Mouse (Mus musculus) fat pad, adult 2 months (tissue): ENCODE measurements around the gene Zfp266.
"Not testable (repeated sequence)": the region's sequence is repeated elsewhere in the genome, so short reads cannot be mapped to it uniquely, and the experiment has no call there.

ENCODE experiments used
- DNase-seq: peaks from one replicate; pipeline ENCODE4 v3.0.0-alpha.2; 2011; ENCODE audit warnings: low read depth, low spot score; ENCODE audit errors: extremely low read depth

Zfp266 gene

DNA sequence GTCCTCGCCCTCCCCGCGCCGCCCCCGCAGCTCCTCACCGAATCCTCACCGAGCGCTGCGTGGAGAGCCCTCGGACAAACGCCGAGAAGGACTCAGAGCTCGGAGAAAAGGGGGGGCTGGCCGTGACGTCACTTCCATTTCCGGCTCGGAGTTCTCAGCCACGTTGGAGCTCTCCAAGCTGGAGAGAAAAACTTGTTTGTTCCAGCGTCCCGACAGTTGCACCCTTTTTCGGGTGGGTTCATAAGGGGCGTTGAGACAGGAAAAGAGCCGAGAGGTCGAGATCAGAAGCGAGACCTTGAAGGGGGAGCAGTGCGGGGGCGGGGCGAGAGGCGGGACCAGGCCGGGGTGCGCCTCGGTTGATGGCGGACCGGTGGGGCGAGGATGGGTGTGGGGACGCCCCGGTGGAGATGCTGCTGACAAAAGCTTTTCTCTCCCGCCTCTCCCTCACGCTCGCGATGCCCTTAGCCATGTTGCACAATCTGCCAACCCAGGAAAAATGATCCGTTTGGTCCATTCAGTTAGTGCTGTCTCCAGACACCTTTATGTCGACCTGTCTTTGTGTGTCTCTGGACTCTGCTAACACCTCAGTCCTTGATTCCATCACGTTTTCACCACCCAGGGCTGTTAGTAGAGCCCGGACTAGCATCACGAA, at the start of gene Zfp266:
Gene Zfp266 (minus strand): TSS at position 112 of the 652 bp plus-strand sequence.
- DNase-seq: no peak

DNA sequence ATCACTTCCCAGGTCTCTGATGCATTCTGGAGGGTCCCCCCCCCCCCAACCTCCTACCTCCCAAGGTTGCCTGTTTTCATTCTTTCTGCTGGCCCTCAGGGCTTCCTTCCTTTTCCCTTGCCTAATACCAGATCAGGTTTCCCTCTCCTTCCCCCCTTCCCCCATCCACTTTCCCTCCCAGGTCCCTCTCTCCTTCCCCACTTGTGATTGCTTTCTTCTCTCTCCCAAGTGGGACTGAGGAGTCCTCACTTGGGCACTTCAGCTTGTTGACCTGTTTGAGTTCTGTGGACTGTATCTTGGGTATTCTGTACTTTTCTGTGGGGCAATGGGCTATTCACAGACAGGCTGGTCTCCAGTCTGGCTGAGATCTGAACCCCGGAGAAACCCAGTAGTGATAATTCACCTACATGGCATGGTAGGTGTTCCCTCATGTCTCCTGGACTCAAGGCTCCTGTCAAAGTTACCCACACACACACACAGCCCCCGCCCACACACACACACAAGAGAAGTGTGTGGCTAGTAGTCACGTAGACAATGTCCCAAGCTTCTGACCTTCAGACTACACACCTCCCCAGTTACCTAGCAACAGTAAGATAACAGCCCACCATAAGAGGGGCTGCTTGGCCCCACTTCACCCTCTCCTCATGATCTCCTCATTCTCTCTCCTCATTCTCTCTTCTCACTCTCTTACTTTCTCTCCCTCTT, 44.3 kb upstream of the Zfp266 start:
- not testable (repeated sequence) for DNase-seq

DNA sequence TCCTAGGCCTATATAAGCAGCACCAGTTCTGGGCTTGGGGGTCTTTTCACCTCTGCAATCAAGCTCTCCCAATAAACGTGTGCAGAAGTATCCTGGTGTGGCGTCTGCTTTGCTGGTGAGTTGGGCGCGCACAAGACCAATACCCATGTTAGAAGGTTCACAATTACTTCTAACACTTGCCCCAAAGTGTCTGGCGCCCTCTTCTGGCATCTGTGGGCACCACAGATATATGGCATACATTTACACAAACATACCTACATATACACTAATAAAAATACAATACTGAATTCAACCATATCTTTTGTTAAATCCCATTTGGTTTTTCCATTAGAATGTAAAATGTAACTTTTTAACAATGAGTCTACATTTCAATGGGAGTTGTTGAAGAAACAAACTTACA, 41.0 kb upstream of the Zfp266 start:
- no peak for DNase-seq

DNA sequence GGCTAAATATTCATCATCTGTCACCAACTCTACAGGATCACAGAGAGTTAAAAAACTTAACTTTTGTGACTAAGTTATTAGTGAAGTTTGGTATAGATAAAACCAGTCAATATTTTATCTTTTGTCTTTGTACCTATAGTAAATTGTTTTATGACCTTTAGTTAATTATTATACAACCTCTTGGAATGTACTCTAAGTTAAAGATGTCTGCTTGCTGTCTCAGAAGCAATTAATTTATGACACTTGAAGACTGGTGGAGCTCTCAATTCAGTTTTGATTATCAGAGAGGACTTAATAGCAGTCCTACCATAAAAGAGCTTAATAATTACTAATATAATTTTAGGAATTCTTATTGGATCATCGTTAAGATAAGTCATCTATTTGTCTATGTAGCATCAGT, 31.5 kb upstream of the Zfp266 start:
- no peak for DNase-seq

DNA sequence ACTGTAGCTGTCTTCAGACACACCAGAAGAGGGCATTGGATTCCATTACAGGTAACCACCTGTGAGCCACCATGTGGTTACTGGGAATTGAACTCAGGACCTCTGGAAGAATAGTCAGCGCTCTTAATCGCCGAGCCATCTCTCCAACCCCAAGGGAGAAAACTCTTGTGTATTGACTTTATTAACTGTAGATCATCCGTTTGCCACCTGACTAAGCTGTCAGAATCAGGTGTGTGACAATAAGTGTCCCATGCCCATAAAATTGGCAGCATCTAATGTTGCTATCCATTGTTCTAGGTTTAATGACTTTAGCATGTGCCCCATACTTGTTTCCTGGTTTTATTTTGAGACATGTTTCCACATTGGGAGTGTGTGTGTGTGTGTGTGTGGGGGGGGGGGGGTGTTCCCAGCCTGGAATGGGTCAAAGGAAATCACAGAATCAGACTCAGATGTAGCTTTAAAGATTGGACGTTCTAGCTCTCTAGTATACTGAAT, 30.6 kb upstream of the Zfp266 start:
- no peak for DNase-seq

DNA sequence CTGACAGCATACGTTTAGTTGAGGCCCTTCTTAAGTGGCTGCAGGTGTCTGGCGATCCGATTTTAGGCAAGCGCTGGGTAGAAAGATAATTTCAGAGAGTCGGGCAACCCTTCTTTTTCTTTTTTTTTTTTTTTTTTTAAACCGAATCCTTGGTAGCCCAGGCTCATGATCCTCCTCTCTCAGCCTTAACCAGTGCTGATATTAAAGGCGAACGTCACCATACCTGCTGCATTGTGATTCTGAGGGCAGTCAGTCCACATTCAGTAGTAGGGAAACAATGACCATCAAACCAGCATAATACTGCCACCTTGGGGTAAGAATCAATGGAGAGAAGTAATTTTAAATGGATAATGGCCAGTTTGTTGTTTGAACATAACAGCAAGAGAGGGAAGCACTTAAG, 23.9 kb upstream of the Zfp266 start:
- DNase-seq: no peak

DNA sequence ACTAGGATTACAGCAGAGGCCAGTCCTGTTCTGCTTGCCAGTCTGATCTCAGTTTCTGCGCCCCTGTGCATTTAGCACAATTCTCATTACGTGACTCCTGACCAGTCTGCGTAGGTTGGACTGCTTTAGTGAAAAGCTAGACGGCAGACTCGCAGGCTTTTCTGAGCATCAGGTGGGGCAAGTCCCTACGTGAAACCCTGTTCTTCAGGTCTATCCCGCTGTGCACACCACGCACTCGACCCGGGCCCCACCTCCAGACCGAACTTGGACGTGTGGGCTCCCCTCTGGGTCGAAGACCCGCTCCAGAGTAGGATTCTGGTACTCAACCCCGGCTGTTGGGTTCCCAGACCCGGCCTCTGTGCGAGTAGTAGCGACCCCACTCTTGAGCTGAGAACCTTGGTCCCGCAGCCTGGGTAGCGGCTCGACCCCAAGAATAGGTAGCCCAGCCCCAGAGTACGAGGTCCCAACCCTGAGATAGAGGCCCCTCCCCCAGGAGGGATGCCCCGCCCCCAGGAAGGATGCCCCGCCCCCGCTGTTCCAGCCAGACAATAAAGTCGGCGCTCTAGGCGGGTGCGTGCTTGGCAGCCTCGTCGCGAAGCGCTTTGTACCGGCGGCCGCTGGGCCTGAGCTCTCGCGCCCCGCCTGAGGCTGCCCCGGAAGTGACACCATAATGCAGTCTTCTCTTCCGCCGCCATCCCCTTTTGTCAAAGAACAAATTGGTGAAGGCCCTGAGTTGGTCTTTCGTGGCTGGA, 23.0 kb upstream of the Zfp266 start:
- no peak for DNase-seq

DNA sequence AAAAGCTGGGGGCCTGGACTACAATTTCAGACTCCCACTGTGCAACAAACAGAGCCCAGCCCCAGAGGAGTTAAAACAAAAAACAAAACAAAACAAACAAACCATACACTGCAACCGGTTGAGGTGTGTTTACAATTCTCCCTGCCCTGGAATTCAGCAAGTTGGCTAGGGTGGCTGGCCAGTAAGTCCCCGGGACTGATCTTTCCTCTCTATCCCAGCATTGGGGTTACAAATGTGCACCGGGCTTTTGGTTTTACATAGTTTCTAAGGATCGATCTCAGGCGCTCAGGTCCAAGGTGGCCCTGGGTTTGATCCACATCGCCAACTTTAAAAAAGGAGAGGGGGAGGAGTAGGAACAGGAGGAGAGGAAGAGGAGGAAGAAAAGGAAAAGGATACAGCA, 22.3 kb upstream of the Zfp266 start:
- DNase-seq: no peak

DNA sequence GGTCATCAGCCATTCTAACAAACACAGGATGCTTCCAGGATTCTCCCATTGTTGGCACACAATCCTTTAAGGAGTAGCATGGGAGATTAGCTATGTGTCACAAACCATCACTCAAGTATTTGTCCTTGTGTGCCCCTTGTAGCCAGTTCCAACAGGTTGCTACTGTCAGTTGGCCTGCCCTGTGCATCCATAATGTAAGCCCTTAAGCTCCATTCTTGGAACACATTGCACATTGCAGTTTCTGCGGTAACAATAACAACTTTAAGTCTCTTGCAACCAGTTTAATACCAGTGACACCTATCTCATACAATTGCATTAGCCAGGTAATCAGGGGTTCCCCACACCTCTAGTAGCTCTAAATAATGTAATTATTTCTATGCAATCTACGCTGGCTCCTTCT, 15.4 kb upstream of the Zfp266 start:
- DNase-seq: peak; percentile 88

DNA sequence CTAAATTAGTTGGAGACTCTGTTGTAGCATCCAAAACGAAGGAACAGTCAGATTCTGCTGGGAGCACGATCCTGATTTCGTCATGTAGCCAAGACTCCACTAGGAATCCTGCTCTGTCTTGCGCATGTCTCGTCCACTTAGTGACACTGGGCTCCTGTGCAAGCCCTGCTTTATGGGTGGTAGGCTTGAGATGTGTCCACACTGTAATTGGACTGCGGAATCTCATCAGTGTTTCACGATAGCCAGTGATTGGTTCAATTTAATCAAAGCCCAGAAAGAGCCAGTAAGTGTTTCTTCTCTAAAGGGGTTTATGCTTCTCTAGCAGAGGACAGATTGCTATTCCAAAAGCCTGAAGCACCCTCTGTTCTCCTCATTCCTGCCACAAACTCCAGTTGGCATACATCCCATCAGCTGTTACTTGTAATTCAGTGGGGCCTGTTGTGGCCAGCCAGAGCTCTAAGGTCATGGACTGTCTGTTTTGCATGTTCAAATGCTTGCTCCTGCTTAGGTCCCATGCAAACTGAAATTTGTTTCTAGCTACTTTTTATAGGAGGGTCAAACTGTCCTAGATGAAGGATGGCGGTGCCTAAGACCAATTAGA, 13.2 kb upstream of the Zfp266 start:
- no peak for DNase-seq

DNA sequence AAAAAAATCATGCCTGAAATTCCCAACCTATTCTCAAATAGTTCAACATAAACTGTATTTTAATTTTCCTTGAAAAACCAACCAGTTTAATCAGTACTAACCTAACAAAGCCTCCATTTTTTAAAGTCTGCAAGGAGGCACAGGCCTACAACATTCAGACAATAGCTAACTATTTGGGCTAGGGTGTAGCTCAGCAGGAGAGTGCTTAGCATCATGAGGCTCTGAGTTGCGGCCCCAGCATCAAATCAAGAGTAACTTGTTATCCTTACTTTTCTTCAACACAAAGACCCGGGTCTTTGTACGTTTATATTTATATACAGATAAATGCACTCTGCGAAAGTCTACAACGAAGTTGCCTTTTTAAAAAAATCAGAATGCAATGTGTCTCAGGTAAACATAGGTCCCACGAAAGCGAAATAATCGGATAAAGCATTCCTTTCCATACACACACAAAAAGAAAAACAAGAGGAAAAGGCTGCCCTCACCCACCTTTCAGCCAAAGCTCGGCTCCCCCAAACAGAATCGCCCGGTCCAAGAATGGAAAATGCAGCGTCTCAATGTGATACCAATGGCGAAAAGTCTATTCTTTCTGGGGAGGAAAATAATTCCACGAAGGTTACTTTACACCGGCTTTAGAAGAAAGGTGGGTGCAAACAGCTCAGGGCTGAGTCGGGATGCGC, 546 bp downstream of the Zfp266 start:
- DNase-seq: no peak

DNA sequence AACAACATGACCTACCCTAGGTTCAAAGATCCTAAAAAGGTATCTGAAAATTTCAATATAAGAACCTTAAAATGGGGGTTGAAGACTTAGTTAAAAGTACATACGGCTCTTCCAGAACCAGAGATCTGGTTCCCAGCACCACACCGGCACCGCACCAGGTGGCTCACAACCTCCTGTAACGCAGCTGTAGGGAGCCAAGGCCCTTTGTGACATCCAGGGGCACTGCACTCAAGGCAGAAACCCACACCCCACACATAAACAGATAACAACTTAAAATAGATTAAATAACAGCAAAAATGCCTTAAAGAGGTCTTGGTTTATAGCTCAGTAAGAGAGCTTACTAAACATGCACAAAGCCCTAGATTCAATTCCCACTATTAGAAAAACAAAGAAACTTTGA, 1.3 kb downstream of the Zfp266 start:
- no peak for DNase-seq

DNA sequence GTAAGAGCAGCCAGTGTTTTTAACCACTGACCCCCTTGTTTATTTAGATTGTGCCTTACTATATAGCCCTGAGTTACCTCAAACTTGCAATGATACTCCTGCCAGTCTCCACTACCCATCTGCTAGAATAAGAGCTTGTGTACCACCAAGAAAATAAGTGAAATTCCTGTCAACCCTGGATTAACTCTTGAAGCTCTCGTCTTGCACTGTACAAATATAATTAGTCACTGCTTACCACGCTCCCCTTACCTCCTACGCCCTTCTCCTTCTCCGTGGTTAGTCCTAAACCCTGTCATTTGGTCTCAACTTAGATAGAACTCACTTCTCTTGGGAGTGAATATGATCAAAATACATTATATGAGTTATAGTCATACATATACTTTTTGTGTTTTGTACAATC, 2.5 kb downstream of the Zfp266 start:
- DNase-seq: no peak

DNA sequence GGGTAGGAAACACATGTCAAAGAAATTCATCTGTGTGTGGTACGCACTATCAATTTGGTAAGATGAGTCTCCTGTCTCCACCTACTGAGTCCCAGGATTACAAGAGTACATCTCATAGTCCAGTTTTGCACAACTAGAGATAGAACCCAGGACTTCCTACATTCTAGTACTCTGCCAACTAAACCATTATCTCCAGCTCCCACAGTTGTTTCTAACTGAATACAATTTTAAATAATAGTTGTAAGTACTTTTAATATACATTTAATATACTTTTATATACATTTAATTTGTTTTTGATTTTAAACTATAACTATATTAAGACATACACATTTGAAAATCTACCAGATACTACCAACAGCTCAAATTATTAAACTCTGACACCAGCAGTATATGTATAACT, 3.5 kb downstream of the Zfp266 start:
- DNase-seq: no peak

DNA sequence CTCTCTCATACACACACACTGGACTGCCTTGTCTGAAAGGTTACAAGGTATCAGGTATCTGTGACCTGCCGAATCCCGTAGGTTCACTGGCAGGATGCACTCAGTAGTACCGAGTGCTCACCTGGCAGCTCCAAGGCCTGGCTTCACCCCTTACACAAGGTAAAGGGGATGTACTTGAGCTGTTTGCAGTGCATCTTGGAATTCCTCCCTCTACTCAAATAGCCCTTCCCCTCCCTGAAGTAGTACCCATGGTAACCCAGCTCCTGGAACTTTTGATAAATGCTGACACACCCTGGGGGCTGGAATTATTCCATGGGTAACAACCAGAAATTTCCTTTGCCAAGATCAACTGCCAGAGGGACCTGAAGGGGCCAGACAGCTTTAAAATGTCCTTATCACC, 7.2 kb downstream of the Zfp266 start:
- DNase-seq: no peak

DNA sequence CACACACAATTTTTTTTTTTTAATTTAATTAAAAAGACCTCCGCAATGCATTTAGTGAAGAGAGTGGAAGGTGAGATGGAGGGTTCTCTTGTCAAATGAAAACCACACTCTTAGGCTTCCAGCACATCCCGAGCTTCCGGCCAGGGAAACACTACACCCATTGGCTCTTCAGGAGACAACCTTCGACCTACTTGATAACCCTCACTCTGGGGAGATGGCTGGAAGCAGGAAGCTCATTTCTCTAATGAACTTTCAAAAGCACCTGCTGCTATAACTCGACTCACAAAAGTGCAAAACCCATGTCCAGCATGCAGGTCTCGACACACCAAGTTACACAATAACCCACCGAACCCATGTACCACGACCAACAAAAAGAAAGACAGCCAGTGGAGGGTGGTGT, 8.5 kb downstream of the Zfp266 start:
- no peak for DNase-seq

DNA sequence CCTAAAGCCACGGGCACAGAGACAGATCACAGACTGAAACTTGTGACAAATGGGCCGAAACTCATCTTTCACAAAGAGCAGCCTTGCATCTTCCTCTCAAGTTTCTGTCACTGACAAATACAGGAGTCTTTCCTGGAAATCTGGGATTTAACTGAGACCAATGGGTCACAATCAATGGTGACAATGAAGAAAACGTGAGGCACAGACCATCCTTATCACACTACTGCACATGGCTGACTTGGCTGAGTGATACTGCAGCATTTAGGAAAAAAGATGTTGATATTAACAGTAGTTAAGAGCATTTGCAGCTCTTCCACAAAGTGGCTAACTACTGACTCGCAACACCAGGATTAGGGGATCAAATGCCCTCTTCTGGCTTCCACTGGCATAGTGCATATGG, 9.6 kb downstream of the Zfp266 start:
- no peak for DNase-seq

DNA sequence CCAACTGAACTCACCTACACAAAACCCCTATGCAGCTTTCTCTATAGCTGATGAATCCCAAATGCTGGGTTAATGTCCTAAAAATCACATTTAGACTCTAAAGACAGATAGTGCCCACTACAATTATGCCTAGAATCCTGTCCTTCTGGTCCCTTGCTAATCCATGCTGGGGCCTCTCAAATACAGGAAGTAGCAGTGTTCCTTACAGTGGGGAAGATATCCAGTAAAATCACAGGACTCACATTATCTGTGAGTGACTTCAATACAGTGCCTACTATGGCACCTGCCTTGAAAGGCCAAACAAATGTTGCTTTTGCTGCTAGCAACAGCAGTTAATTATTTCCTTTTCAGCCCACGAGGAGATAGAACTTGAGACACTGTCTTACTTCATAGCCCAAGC, 10.9 kb downstream of the Zfp266 start:
- no peak for DNase-seq

DNA sequence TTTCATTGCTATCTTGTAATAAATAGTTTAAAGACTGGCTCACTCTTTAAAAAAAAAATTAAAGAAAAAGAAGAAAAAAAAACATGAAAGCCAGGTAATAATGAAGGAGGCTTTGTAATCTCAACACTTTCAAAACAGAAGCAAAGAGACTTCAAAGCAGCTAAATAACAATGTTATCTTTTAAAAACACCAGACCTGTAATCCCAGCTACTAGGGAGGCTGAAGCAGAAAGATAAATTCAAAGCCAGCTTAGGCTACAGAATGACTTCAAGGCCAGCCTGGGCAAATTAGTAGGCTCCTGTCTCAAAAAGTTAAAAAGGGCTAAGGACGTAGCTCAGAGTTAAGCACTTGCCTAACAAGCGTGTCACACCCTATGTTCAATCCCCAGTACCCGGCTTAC, 11.5 kb downstream of the Zfp266 start:
- DNase-seq: no peak

DNA sequence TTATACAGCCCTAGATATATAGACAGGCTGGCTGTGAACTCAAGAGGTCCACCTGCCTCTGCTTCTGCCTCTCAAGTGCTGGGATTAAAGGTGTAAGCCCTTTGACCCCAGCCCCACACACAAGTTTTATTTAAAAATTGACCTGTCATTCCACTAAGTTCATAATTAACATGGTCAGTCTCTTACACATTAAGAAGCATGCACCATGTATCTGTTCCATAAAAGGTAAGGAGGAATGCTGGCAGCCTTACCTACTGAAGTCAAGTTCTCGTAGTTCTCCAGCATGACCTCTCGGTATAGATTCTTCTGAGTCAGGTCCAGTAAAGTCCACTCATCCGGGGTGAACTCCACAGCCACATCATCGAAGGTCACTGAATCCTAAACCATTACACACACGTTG, 16.4 kb downstream of the Zfp266 start:
- DNase-seq: no peak

DNA sequence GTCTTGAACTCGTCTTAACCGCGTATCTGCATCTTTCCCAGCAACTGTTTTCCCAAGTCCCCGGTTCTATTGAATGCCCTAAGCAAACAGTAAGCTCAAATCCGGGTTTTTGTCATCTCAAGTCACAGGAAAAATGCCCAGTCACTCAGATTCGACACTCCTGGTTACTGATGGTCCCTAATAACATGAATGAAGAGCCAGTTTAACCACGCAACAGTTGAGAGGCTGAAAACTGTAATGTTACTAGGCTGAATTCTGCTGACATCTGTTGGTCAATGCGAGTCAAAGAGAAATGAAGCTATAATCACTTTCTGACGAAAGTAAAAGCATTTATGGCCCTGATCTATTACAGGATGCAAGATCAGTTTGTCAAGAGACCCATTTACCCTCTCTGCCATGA, 27.9 kb downstream of the Zfp266 start:
- DNase-seq: no peak
